Mouse (Mus musculus) bone marrow, adult 2 months (tissue): ENCODE results near the gene Rasgef1c.

Source experiments
- CTCF ChIP-seq: fragments of 200-500 bp; IDR thresholded peaks from 2 replicates; pipeline ENCODE4 v1.5.1; 2011; ENCODE audit warnings: low read length, control low read depth; ENCODE audit not compliant: control insufficient read depth, insufficient read depth
- POLR2A ChIP-seq: fragments of 200-500 bp; IDR thresholded peaks from 2 replicates; pipeline ENCODE4 v1.6.1; 2011; ENCODE audit warnings: low read depth, mild to moderate bottlenecking, control low read depth, low read length, borderline replicate concordance; ENCODE audit not compliant: control insufficient read depth

GRCm38 (mm10) chr11:50025721-50026520 is 124.3 kb downstream of the Rasgef1c start:
- TF ChIP-seq POLR2A: no peak
- no peak for TF ChIP-seq CTCF
